Mouse (Mus musculus) CH12.LX (cell line): ENCODE measurements around the gene Gltpd2. TPM values are rescaled to one million over a fixed set of nuclear protein-coding genes. Genes with fewer than 3 reads are reported as not detected.

Experiments used
- DNase-seq: peaks from one replicate; pipeline ENCODE4 v3.0.0-alpha.2; 2013; ENCODE audit errors: extremely low read depth
- H3K27ac ChIP-seq: 2 replicates; pipeline ENCODE4 v1.5.1; 2012; ENCODE audit warnings: low read depth, mild to moderate bottlenecking, control low read depth, moderate library complexity; ENCODE audit not compliant: insufficient read depth
- H3K27me3 ChIP-seq: replicated peaks from 2 replicates; pipeline ENCODE3; 2012; ENCODE audit warnings: inconsistent platforms
- H3K36me3 ChIP-seq, 2 experiments: replicated peaks in 1 of 2; 2 replicates each; pipeline versions ENCODE3 to v1.6.1; 2012; ENCODE audit warnings: inconsistent platforms in 1 of 2, low read length in 1 of 2, mild to moderate bottlenecking in 1 of 2, mixed read lengths in 1 of 2, moderate library complexity in 1 of 2; ENCODE audit not compliant: control insufficient read depth in 1 of 2, insufficient read depth in 1 of 2
- H3K4me1 ChIP-seq, 2 experiments: 2 replicates each; pipeline ENCODE4 v1.6.1; 2012; ENCODE audit warnings: inconsistent platforms in 1 of 2, moderate library complexity in 1 of 2; ENCODE audit not compliant: insufficient read depth in 2 of 2, control insufficient read depth in 1 of 2
- H3K4me2 ChIP-seq: 2 replicates; pipeline ENCODE4 v1.6.1; 2012; ENCODE audit warnings: low read depth, mild to moderate bottlenecking, control low read depth; ENCODE audit not compliant: poor library complexity, insufficient read depth, severe bottlenecking
- H3K4me3 ChIP-seq, 3 experiments: fragments of 150-350 bp in 1 of 3; sonication (generic) in 1 of 3; replicated peaks in 1 of 3; 2 replicates each; pipeline versions ENCODE3 to v1.5.1; 2011 to 2012; ENCODE audit warnings: low read depth in 2 of 3, low read length in 2 of 3, mild to moderate bottlenecking in 2 of 3, moderate library complexity in 2 of 3, control low read depth in 1 of 3, improper control_type of control experiment in 1 of 3, inconsistent platforms in 1 of 3, mixed read lengths in 1 of 3; ENCODE audit not compliant: poor library complexity in 1 of 3
- H3K79me2 ChIP-seq: replicated peaks from 2 replicates; pipeline ENCODE4 v1.6.1; 2012; ENCODE audit warnings: mild to moderate bottlenecking, moderate library complexity; ENCODE audit not compliant: control insufficient read depth, poor library complexity, insufficient read depth, severe bottlenecking; ENCODE audit errors: extremely low read depth
- H3K9ac ChIP-seq: 2 replicates; pipeline ENCODE4 v1.6.1; 2012; ENCODE audit warnings: low read depth, mild to moderate bottlenecking, control low read depth, moderate library complexity; ENCODE audit not compliant: insufficient read depth
- H3K9me3 ChIP-seq: replicated peaks from 2 replicates; pipeline ENCODE3; 2012; ENCODE audit warnings: low read length, inconsistent platforms, mixed read lengths
- CHD1 ChIP-seq: IDR thresholded peaks from 2 replicates; pipeline ENCODE4 v1.6.1; 2012; ENCODE audit warnings: low read depth, low read length, improper control_type of control experiment, inconsistent platforms
- CTCF ChIP-seq, 2 experiments: IDR thresholded peaks in 1 of 2; conservative IDR thresholded peaks in 1 of 2; 2 replicates each; pipeline ENCODE4 v1.5.1; 2011 to 2012; ENCODE audit warnings: low read depth in 2 of 2, low read length in 2 of 2, improper control_type of control experiment in 1 of 2, inconsistent platforms in 1 of 2, mild to moderate bottlenecking in 1 of 2, moderate library complexity in 1 of 2
- E2F4 ChIP-seq: IDR thresholded peaks from 2 replicates; pipeline ENCODE4 v1.6.1; 2011; ENCODE audit warnings: low read depth, low read length, improper control_type of control experiment; ENCODE audit not compliant: insufficient replicate concordance
- EP300 ChIP-seq: IDR thresholded peaks from 2 replicates; pipeline ENCODE4 v1.6.1; 2011; ENCODE audit warnings: low read length, improper control_type of control experiment
- ETS1 ChIP-seq: conservative IDR thresholded peaks from 2 replicates; pipeline ENCODE4 v1.6.1; 2012; ENCODE audit warnings: low read depth, mild to moderate bottlenecking, inconsistent platforms, low read length, improper control_type of control experiment, moderate library complexity
- GABPA ChIP-seq: IDR thresholded peaks from 2 replicates; pipeline ENCODE4 v1.6.1; 2012; ENCODE audit warnings: low read depth, low read length, improper control_type of control experiment, inconsistent platforms; ENCODE audit not compliant: insufficient replicate concordance
- HCFC1 ChIP-seq: IDR thresholded peaks from 2 replicates; pipeline ENCODE4 v1.6.1; 2012; ENCODE audit warnings: low read depth, mild to moderate bottlenecking, inconsistent platforms, low read length, improper control_type of control experiment
- IRF4 ChIP-seq: IDR thresholded peaks from 2 replicates; pipeline ENCODE4 v1.6.1; 2014; ENCODE audit warnings: low read depth, mild to moderate bottlenecking, inconsistent platforms, low read length, improper control_type of control experiment
- JUN ChIP-seq: IDR thresholded peaks from 2 replicates; pipeline ENCODE4 v1.6.1; 2011; ENCODE audit warnings: low read depth, mild to moderate bottlenecking, low read length, improper control_type of control experiment, moderate library complexity; ENCODE audit not compliant: insufficient read depth
- KAT2A ChIP-seq: IDR thresholded peaks from 2 replicates; pipeline ENCODE4 v1.6.1; 2012; ENCODE audit warnings: low read length, improper control_type of control experiment, inconsistent platforms; ENCODE audit not compliant: insufficient replicate concordance
- MAFK ChIP-seq: IDR thresholded peaks from 2 replicates; pipeline ENCODE4 v1.6.1; 2011; ENCODE audit warnings: low read length, improper control_type of control experiment; ENCODE audit not compliant: insufficient replicate concordance
- MAX ChIP-seq: IDR thresholded peaks from 2 replicates; pipeline ENCODE4 v1.6.1; 2011; ENCODE audit warnings: low read length, improper control_type of control experiment
- MAZ ChIP-seq: IDR thresholded peaks from 2 replicates; pipeline ENCODE4 v1.6.1; 2012; ENCODE audit warnings: low read depth, mild to moderate bottlenecking, inconsistent platforms, low read length, improper control_type of control experiment, moderate library complexity
- MXI1 ChIP-seq: IDR thresholded peaks from 2 replicates; pipeline ENCODE4 v1.6.1; 2011; ENCODE audit warnings: mild to moderate bottlenecking, low read depth, low read length, improper control_type of control experiment
- NELFE ChIP-seq: IDR thresholded peaks from 2 replicates; pipeline ENCODE4 v1.6.1; 2011; ENCODE audit warnings: low read depth, low read length, improper control_type of control experiment
- NRF1 ChIP-seq: IDR thresholded peaks from 2 replicates; pipeline ENCODE4 v1.6.1; 2014; ENCODE audit warnings: low read depth, mild to moderate bottlenecking, inconsistent platforms, low read length, improper control_type of control experiment, moderate library complexity
- POLR2A ChIP-seq: IDR thresholded peaks from 2 replicates; pipeline ENCODE4 v1.6.1; 2011; ENCODE audit warnings: low read depth, mild to moderate bottlenecking, improper control_type of control experiment, low read length
- RAD21 ChIP-seq: IDR thresholded peaks from 2 replicates; pipeline ENCODE4 v1.6.1; 2011; ENCODE audit warnings: low read depth, mild to moderate bottlenecking, low read length, improper control_type of control experiment, moderate library complexity
- SIN3A ChIP-seq: IDR thresholded peaks from 2 replicates; pipeline ENCODE4 v1.6.1; 2012; ENCODE audit warnings: low read length, improper control_type of control experiment, inconsistent platforms
- SMC3 ChIP-seq: IDR thresholded peaks from 2 replicates; pipeline ENCODE4 v1.6.1; 2011; ENCODE audit warnings: low read depth, low read length, improper control_type of control experiment
- TCF12 ChIP-seq: IDR thresholded peaks from 2 replicates; pipeline ENCODE4 v1.6.1; 2014; ENCODE audit warnings: low read depth, mild to moderate bottlenecking, inconsistent platforms, low read length, improper control_type of control experiment
- ZKSCAN1 ChIP-seq: IDR thresholded peaks from 2 replicates; pipeline ENCODE4 v1.6.1; 2012; ENCODE audit warnings: low read depth, inconsistent platforms, low read length, improper control_type of control experiment, borderline replicate concordance
- ZMIZ1 ChIP-seq: IDR thresholded peaks from 2 replicates; pipeline ENCODE4 v1.6.1; 2012; ENCODE audit warnings: low read depth, mild to moderate bottlenecking, inconsistent platforms, low read length, improper control_type of control experiment
- ZNF384 ChIP-seq: IDR thresholded peaks from 2 replicates; pipeline ENCODE4 v1.6.1; 2012; ENCODE audit warnings: low read depth, low read length, improper control_type of control experiment, inconsistent platforms
- dilution Hi-C: fragments of 300-500 bp; cut with MboI; formaldehyde crosslinking; loops from 2 replicates; pipeline ENCODE4 v1.14.3; 2020; ENCODE audit warnings: low sequenced_read_pairs; ENCODE audit not compliant: extremely low pct_unique_long_range_greater_than_20kb, extremely low pct_ligation_motif_present
- in situ Hi-C: fragments of 300-500 bp; cut with MboI; formaldehyde crosslinking; loops from 3 replicates; pipeline ENCODE4 v1.14.3; 2019; ENCODE audit warnings: low sequenced_read_pairs, low pct_ligation_motif_present, low pct_unique_long_range_greater_than_20kb, mixed read lengths
- polyA plus RNA-seq: library from polyadenylated mRNA; unstranded; fragments of >175 nt; gene quantifications from 2 replicates; pipeline ENCODE4 v1.2.1, GENCODE M21; 2012; ENCODE audit warnings: low read depth; ENCODE audit not compliant: insufficient read length
- total RNA-seq, 2 experiments: library from RNA; depleted of rRNA; stranded (reverse); fragments of 300-350 nt in 1 of 2; fragments of >200 nt in 1 of 2; gene quantifications; 2 replicates each; pipeline ENCODE4 v1.2.3; 2012 to 2014

Gltpd2 gene
- total and polyA plus RNA-seq, 3 experiments: 0.19 TPM; not detected in 2

DNA sequence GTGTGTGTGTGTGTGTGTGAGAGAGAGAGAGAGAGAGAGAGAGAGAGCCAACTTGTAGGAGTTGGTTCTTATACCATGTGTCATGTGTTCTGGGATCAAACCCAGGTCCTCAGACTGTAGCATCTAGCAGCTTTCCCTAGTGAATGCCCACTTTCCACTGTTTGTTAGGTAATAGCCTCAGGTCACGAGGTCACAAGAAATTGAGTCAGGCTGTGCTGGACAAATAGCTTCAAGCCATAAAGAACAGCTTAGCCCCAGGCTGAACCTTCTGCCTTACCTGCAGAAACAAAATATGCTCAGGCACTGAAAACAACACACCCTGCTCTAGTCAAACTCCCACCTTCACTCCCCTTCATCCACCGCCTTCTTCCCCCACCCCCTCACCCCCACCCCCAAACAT is 7.8 kb upstream of the Gltpd2 start:
- Histone ChIP-seq H3K4me3 (peak overlapping the region in 2 of 3 experiments; percentile 34 to 50), H3K36me3 (no peaks in the 10 kb centered on the region), H3K4me1 (peaks cover 20 to 82% of the 10 kb centered on the region in 2 experiments), H3K79me2 (no peaks in the 10 kb centered on the region), H3K4me2 (no peak overlapping the region), H3K9ac (no peak overlapping the region), H3K27ac (no peak overlapping the region), H3K27me3 (no peaks in the 10 kb centered on the region), H3K9me3 (no peaks in the 10 kb centered on the region)
- no peak for DNase-seq
- dilution Hi-C loops: no loop called here
- in situ Hi-C loops: no loop called here
- TF ChIP-seq ZKSCAN1 (no peak), NELFE (no peak), MAX (no peak), RAD21 (no peak), SIN3A (no peak), E2F4 (no peak), MAZ (no peak), ETS1 (no peak)
- TF ChIP-seq, all 38 proteins: peak for 0

DNA sequence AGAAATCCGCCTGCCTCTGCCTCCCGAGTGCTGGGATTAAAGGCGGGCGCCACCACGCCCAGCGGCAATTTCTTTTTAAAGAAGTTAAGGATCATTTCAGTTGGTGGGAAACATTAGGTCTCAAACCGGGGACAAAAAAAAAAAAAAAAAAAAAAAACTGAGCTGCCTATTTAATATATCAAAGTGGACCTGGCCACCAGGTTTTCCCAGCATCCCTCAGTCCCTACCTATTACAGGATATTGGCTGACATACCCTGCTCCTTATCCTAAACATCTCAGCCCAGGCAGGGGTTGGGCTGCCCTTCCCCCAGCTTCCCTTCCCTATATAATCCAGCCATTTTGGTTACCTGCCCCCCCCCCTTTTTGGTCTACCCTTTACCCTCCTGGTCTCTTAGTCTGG is 7.2 kb upstream of the Gltpd2 start:
- H3K9me3 ChIP-seq: no peaks in the 10 kb centered on the region
- peaks cover 20 to 79% of the 10 kb centered on the region in 2 experiments for H3K4me1 ChIP-seq
- no peak overlapping the region for H3K9ac ChIP-seq
- in situ Hi-C loops (no loop called here), dilution Hi-C loops (no loop called here)
- peak overlapping the region in 1 of 3 experiments; percentile 4 for H3K4me3 ChIP-seq
- H3K36me3 ChIP-seq: no peaks in the 10 kb centered on the region
- TF ChIP-seq MXI1 (no peak), ZNF384 (peak; percentile 75)
- no peaks in the 10 kb centered on the region for H3K27me3 ChIP-seq
- 0 out of 2 replicates have a peak overlapping the region, but pooled peaks have one; percentile 70 for H3K4me2 ChIP-seq
- peak overlapping the region; percentile 62; the same call in 1 of the 2 replicates for H3K27ac ChIP-seq
- DNase-seq: no peak
- H3K79me2 ChIP-seq: no peaks in the 10 kb centered on the region

DNA sequence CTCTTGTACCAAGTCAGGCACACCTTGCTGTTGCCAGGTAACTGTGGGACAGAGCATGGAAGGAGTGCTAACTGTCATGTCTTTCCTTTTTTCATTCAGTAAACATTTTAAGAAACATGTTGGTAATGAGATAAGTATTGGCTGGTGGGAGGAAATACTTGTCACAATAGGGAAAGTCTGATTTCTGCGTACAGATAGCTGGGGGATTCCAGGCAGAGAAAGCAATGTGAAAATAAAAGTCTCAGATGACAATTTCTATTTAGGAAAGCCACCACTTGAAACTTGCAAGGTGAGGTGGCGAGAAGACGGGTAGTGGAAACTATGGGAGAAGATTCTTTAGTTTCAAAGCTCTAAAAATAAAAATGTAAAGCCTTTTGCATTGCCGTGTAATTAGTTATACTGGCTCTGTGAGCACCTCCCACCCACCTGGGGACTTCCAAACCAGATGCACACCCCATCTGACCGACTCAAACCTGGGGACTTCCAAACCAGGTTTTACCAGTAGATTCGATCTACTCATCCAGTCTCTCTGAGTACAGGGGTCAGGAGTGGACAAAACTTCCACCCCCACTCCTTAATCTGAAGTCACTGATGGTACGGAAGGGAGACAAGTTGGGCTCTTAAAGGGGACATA is 6.2 kb upstream of the Gltpd2 start:
- H3K36me3 ChIP-seq: no peaks in the 10 kb centered on the region
- peak overlapping the region; percentile 0 to 22 (median 22) for H3K4me3 ChIP-seq
- H3K4me2 ChIP-seq: peak overlapping the region; percentile 70
- no peaks in the 10 kb centered on the region for H3K27me3 ChIP-seq
- H3K9me3 ChIP-seq: no peaks in the 10 kb centered on the region
- DNase-seq: peak; percentile 75
- in situ Hi-C loops: no loop called here
- H3K4me1 ChIP-seq: peaks cover 20 to 69% of the 10 kb centered on the region in 2 experiments
- peak overlapping the region; percentile 56 for H3K9ac ChIP-seq
- peak overlapping the region; percentile 79 for H3K27ac ChIP-seq
- dilution Hi-C loops: no loop called here
- no peaks in the 10 kb centered on the region for H3K79me2 ChIP-seq
- TF ChIP-seq EP300: peak; percentile 78
- TF ChIP-seq TCF12: peak; percentile 70; the same call in 1 of the 2 replicates
- TF ChIP-seq NRF1: no peak
- TF ChIP-seq ZNF384: no peak
- peak; percentile 84 for TF ChIP-seq IRF4
- no peak for TF ChIP-seq GABPA
- 0 out of 2 replicates have a peak, but pooled peaks have one; percentile 55 for TF ChIP-seq ZMIZ1
- no peak for TF ChIP-seq CTCF (conservative IDR thresholded peaks at IDR 0.05 in 1 of 2, IDR thresholded peaks at IDR 0.05 in 1 of 2; ENCODE audit: low read depth in 2 of 2, low read length in 2 of 2)
- no peak; the same call in 1 of the 2 replicates for TF ChIP-seq POLR2A
- peak; percentile 79 for TF ChIP-seq SIN3A
- peak; percentile 66; the same call in 1 of the 2 replicates for TF ChIP-seq MAFK
- no peak; the same call in 1 of the 2 replicates for TF ChIP-seq SMC3
- TF ChIP-seq MXI1: no peak
- TF ChIP-seq CHD1: peak; percentile 87; the same call in 1 of the 2 replicates
- no peak for TF ChIP-seq JUN
- TF ChIP-seq HCFC1: peak; percentile 34; the same call in 1 of the 2 replicates
- no peak for TF ChIP-seq RAD21
- 0 out of 2 replicates have a peak, but pooled peaks have one; percentile 51 for TF ChIP-seq KAT2A
- TF ChIP-seq E2F4: 0 out of 2 replicates have a peak, but pooled peaks have one; percentile 55
- TF ChIP-seq MAZ: peak; percentile 76
